8 mouse cellular contexts compared by ENCODE assay signal in genomic region chr16:87796514-87797248, GRCm38 (mm10).
DNase-seq lines count a peak whose midpoint lies in the region; ATAC-seq lines count a peak whose summit lies in the region.

No protein-coding gene starts in this region.

- peak overlapping the region; percentile 36 for H3K4me3 ChIP-seq in intestine, embryonic 14.5 days (ENCODE audit: low read depth, low read length)
- peak overlapping the region; percentile 73 for H3K4me3 ChIP-seq in megakaryocyte, embryonic 14.5 days (replicated peaks)

- intact Hi-C loops in left cerebral cortex, postnatal 36 days (cut with DNase I) = no loop called here

- H3K27ac ChIP-seq in intestine, embryonic 14.5 days (ENCODE audit: low read depth) = no peak overlapping the region

- peaks cover 6% of the 10 kb centered on the region; the same call in 1 of the 2 replicates for H3K4me1 ChIP-seq in intestine, embryonic 14.5 days (replicated peaks; ENCODE audit: control insufficient read depth, insufficient read depth, low read length)
- 0 out of 2 replicates have a peak, but pooled peaks cover 4% of the 10 kb centered on the region for H3K4me1 ChIP-seq in megakaryocyte, embryonic 14.5 days

- WGBS in intestine, embryonic 14.5 days = 7% methylated on average over 20 of the region's 20 CpGs

- ATAC-seq in intestine, embryonic 14.5 days (replicated peaks; ENCODE audit: low FRiP score, low TSS enrichment, low read depth) = peak; percentile 68; the same call in 1 of the 2 replicates

- peak overlapping the region; percentile 35; the same call in 1 of the 2 replicates for H3K9ac ChIP-seq in intestine, embryonic 14.5 days (ENCODE audit: low read length)

- DNase-seq in adrenal gland, postnatal 25 days = peak; percentile 51
- peak; percentile 92 to 95 for DNase-seq in cerebellum, postnatal 10 days
- peak; percentile 39 to 51 for DNase-seq in frontal cortex, postnatal 36 days (ENCODE audit: low spot score in 2 of 2)
- DNase-seq in intestine, embryonic 14.5 days (ENCODE audit: low spot score) = peak; percentile 70
- DNase-seq in left cerebral cortex, postnatal 36 days (ENCODE audit: low spot score in 2 of 2) = peak; percentile 14 to 21
- DNase-seq in right cerebral cortex, postnatal 25 days = peak; percentile 31
- DNase-seq in spleen, postnatal 4 days (ENCODE audit: low spot score in 2 of 2) = no peak

- H3K4me2 ChIP-seq in intestine, embryonic 14.5 days (ENCODE audit: low read length) = peak overlapping the region; percentile 69

- H3K36me3 ChIP-seq in intestine, embryonic 14.5 days (ENCODE audit: control insufficient read depth, insufficient read depth, low read length) = no peaks in the 10 kb centered on the region
- H3K36me3 ChIP-seq in megakaryocyte, embryonic 14.5 days (replicated peaks; ENCODE audit: low read length) = no peaks in the 10 kb centered on the region

- H3K27me3 ChIP-seq in intestine, embryonic 14.5 days (replicated peaks; ENCODE audit: control insufficient read depth, insufficient read depth, low read length) = no peaks in the 10 kb centered on the region
- H3K27me3 ChIP-seq in megakaryocyte, embryonic 14.5 days (replicated peaks) = peaks cover 1% of the 10 kb centered on the region

- no peaks in the 10 kb centered on the region for H3K9me3 ChIP-seq in intestine, embryonic 14.5 days (ENCODE audit: control insufficient read depth, low read length)
- H3K9me3 ChIP-seq in megakaryocyte, embryonic 14.5 days = peaks cover 4% of the 10 kb centered on the region; the same call in 1 of the 2 replicates

Comparison
In these comparisons a context has a peak if more than half of its experiments do, and no peak if none do; other contexts are left out.
1. DNase-seq: peak in adrenal gland, postnatal 25 days (single experiment), cerebellum, postnatal 10 days (2 of 2), frontal cortex, postnatal 36 days (2 of 2), intestine, embryonic 14.5 days (single experiment), left cerebral cortex, postnatal 36 days (2 of 2) and right cerebral cortex, postnatal 25 days (single experiment); none in spleen, postnatal 4 days (0 of 2).